Mouse (Mus musculus) ES-Bruce4 (cell line): ENCODE measurements at regions not wholly inside any gene's neighbourhood (a gene's known extent, or its start where the extent isn't known, plus 50 kb on each side); places are given as distances from the start of the nearest gene placed in this dataset.
"Not testable (repeated sequence)": the region's sequence is repeated elsewhere in the genome, so short reads cannot be mapped to it uniquely, and the experiment has no call there.

Experiments used
- H3K27ac ChIP-seq: 2 replicates; pipeline ENCODE4 v1.5.1; 2012; ENCODE audit warnings: low read length, inconsistent platforms; ENCODE audit not compliant: insufficient read depth
- H3K27me3 ChIP-seq: 2 replicates; pipeline ENCODE4 v1.6.1; 2012; ENCODE audit warnings: mild to moderate bottlenecking, low read length, inconsistent platforms; ENCODE audit not compliant: control insufficient read depth, poor library complexity, insufficient read depth, severe bottlenecking
- H3K36me3 ChIP-seq: 2 replicates; pipeline ENCODE4 v1.6.1; 2012; ENCODE audit warnings: inconsistent platforms, mild to moderate bottlenecking, low read length, moderate library complexity; ENCODE audit not compliant: control insufficient read depth, poor library complexity, insufficient read depth, severe bottlenecking
- H3K4me1 ChIP-seq: one replicate; pipeline ENCODE4 v1.8.1; 2011; ENCODE audit warnings: low read length; ENCODE audit not compliant: control insufficient read depth, insufficient read depth
- H3K4me3 ChIP-seq: 2 replicates; pipeline ENCODE4 v1.5.1; 2011; ENCODE audit warnings: low read depth, mild to moderate bottlenecking, low read length
- H3K9ac ChIP-seq: 2 replicates; pipeline ENCODE4 v1.6.1; 2012; ENCODE audit warnings: low read depth, mild to moderate bottlenecking, inconsistent platforms; ENCODE audit not compliant: poor library complexity, severe bottlenecking
- H3K9me3 ChIP-seq: replicated peaks from 2 replicates; pipeline ENCODE4 v1.6.1; 2012; ENCODE audit warnings: mild to moderate bottlenecking, low read length, inconsistent platforms; ENCODE audit not compliant: control insufficient read depth, poor library complexity, insufficient read depth, severe bottlenecking
- CTCF ChIP-seq: IDR thresholded peaks from one replicate; pipeline ENCODE4 v1.8.1; 2011; ENCODE audit warnings: low read depth, low read length
- EP300 ChIP-seq: IDR thresholded peaks from 2 replicates; pipeline ENCODE4 v1.6.1; 2011; ENCODE audit warnings: low read depth, low read length; ENCODE audit not compliant: insufficient read depth
- POLR2A ChIP-seq: IDR thresholded peaks from one replicate; pipeline ENCODE4 v1.8.1; 2011; ENCODE audit warnings: low read length; ENCODE audit not compliant: insufficient read depth

DNA sequence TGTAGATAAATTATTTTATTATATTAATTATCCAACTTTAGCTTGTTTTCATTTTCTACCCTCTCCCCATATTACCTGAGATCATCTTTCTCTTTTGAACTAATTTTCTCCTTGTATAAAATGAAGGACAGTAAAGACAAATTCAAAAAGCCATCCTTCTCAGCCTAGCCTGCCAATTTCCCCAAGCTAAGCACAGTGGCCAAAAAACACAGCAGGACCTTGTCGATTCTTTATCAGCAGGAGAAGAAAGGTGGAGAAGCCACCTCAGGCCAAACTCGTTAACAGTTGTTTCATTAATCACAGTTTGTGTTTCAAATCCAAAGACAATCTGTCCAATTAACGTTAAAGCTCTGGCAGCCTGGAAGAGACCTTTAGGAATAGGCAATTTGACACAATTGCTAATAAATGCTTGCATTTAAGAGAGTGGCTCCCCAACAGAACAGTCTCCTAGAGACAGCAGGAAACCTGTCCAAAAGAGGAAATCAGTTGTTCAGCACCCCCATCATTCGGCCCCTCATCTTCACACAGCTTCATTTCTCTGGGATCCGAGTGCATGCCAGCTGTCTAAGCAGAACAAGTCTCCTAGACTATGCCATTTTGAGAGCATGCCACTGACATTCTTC is 135.7 kb upstream of the Tlr4 start:
- H3K27me3 ChIP-seq, result no peaks in the 10 kb centered on the region
- no peaks in the 10 kb centered on the region for H3K9me3 ChIP-seq
- no peak overlapping the region for H3K27ac ChIP-seq
- H3K4me1 ChIP-seq, result no peaks in the 10 kb centered on the region
- TF ChIP-seq CTCF, result no peak
- no peak for TF ChIP-seq POLR2A
- TF ChIP-seq EP300, result no peak
- no peak overlapping the region for H3K4me3 ChIP-seq
- H3K36me3 ChIP-seq, result no peaks in the 10 kb centered on the region
- H3K9ac ChIP-seq, result no peak overlapping the region

- H3K27me3 ChIP-seq, result no peaks in the 10 kb centered on the region
- H3K4me1 ChIP-seq, result no peaks in the 10 kb centered on the region
- H3K36me3 ChIP-seq, result no peaks in the 10 kb centered on the region
- no peak overlapping the region for H3K9ac ChIP-seq
- no peak for TF ChIP-seq CTCF
- no peak for TF ChIP-seq EP300
- no peak for TF ChIP-seq POLR2A
- no peaks in the 10 kb centered on the region for H3K9me3 ChIP-seq
- no peak overlapping the region for H3K27ac ChIP-seq
- H3K4me3 ChIP-seq, result no peak overlapping the region
These were observed 133.3 kb upstream of the Tlr4 start for GRCm38 (mm10) chr4:66693982-66694578.

DNA sequence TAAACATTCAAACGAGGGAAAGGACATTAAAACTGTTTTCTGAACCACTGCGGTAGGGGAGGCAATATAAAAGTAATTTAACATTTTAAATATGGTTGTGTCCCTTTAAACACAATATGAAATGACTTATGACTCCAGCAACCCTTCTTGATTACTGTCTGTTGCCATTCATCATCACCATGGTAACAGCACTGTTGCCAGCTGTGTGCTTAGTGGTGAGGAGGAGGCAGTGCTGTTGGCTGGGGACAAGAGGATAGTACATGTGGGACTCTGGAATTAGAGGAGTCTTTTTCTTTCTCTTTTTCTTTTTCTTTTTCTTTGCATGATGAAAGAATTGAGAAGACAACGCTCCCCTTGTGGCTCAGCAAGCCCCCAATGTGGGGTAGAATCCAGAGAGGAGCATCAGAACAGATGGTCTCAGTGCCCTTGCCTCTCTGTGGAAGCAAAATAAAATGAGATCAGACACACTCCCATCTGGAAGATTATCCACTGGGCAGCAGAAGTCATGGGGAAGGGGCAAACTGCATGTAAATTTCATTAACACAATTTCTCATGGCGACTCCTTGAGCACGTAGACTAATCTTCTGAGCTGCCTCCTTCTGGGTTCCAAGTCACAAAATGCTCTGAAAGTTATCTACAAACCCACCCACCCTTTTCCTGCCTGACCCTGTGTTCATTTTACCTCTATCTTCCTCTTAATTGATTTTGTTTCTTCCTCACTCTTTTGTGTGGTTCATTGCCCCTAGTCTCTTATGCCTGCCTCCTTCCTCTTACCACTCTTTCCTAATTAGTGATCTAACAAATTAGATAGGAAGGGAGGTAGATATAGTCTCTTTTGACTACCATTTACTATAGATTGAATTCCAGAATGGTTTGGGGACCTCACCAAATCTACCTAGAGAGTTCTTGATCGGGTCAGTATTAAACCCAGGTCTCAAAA is 111.3 kb upstream of the Tlr4 start:
- Histone ChIP-seq H3K36me3 (no peaks in the 10 kb centered on the region), H3K4me3 (no peak overlapping the region), H3K9ac (no peak overlapping the region), H3K4me1 (no peaks in the 10 kb centered on the region), H3K27ac (no peak overlapping the region), H3K9me3 (no peaks in the 10 kb centered on the region), H3K27me3 (no peaks in the 10 kb centered on the region)
- no peak for TF ChIP-seq EP300
- TF ChIP-seq POLR2A, result no peak
- no peak for TF ChIP-seq CTCF

DNA sequence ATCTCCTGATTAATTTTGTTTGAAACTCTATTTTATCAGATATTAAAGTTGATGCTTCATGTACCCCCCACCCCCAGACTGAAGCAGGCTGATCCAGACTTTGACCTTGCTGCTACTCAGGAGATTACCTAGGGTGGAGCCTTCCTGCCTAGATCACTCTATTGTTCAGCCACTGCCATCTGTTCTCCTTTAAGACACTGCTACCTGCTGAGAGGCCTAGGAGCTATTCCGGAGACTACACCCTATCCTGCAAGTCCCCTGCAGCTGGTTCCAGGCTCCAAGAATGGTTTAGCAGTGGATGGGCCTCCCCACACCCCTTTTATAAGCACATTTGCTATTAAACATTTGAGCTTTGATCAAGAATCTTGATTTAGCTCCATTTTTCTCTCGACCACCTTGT is 90.0 kb upstream of the Tlr4 start:
- TF ChIP-seq POLR2A (no peak), CTCF (no peak), EP300 (peak; percentile 96)

GRCm38 (mm10) chr4:66743421-66743820 is 84.0 kb upstream of the Tlr4 start:
- Histone ChIP-seq H3K27ac (peak overlapping the region; percentile 17; the same call in 1 of the 2 replicates), H3K4me3 (peak overlapping the region; percentile 31), H3K9ac (peak overlapping the region; percentile 20; the same call in 1 of the 2 replicates)
- H3K4me1 ChIP-seq, H3K9me3 ChIP-seq, H3K36me3 ChIP-seq, H3K27me3 ChIP-seq: not testable (repeated sequence)

More for the DNA sequence above, 90.0 kb upstream of the Tlr4 start:
- H3K27ac ChIP-seq, result peak overlapping the region; percentile 98
- H3K9ac ChIP-seq, result no peak overlapping the region
- H3K4me1 ChIP-seq, result no peaks in the 10 kb centered on the region
- H3K9me3 ChIP-seq, result peaks cover 6% of the 10 kb centered on the region; the same call in 1 of the 2 replicates
- H3K36me3 ChIP-seq, result no peaks in the 10 kb centered on the region
- no peak overlapping the region for H3K4me3 ChIP-seq
- H3K27me3 ChIP-seq, result no peaks in the 10 kb centered on the region; the same call in 1 of the 2 replicates

DNA sequence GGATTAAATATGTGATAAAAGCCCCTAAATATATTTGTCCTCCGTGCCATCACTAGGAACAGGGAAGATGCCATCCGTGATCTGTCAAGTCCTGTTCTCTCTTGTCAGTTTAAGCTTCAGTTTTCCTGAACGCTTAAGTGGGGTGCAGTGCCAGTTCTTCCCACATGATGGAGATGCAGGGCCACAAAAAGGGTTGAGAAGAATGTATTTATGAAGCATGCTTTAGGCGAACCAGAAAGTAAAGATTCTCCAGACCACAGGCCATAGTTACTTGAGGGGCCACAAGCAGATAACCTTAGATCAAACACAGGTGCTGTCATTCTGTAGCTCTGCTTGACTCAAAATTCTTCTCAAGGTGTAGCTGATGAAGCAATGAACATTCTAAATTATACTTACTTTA is 58.6 kb upstream of the Tlr4 start:
- Histone ChIP-seq H3K27ac (no peak overlapping the region), H3K9ac (no peak overlapping the region), H3K4me3 (no peak overlapping the region), H3K9me3 (peaks cover 4% of the 10 kb centered on the region; the same call in 1 of the 2 replicates), H3K4me1 (no peaks in the 10 kb centered on the region), H3K36me3 (no peaks in the 10 kb centered on the region), H3K27me3 (no peaks in the 10 kb centered on the region)
- no peak for TF ChIP-seq POLR2A
- no peak for TF ChIP-seq CTCF
- no peak for TF ChIP-seq EP300
